Mouse (Mus musculus): ENCODE data around the gene Gm17359. TPM values are rescaled to one million over a fixed set of nuclear protein-coding genes. Genes with fewer than 3 reads are reported as not detected.

The Gm17359 gene
- polyA plus RNA-seq, 1 experiment from 2014 or later = not detected

DNA sequence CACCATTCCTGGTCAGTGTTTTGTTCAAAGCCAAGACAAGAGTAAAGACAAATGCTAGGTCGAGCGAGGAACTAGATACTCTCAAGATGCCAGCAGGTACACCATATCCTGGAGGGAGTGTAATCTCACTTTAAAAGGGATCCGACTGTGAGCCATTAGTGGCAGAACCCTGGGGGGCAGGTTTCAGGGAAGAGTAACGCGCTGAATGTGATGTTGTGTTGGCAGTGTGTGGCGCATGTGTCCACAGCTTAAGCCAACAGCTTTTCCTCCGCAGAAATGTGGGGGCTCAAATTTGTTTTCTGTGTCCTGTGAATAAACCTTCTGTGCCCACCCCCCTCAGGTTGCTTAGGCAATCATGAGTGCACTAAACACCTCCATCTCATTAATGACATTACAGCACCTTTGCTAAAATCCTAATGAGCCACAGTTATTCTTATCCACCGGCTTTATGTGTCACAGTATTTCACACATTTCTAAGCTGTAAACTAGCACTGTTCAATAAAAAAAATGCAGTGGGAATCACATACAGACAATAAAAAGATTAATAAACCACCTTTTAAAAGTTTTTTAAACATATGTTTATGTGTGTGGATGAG, 49.1 kb downstream of the Gm17359 start:
- 36% methylated on average over 8 of the region's 8 CpGs for WGBS
- H3K27ac ChIP-seq (ENCODE audit: low read depth, low read length) = no peak overlapping the region
- no peak overlapping the region for H3K4me2 ChIP-seq
- no peak for ATAC-seq (replicated peaks; ENCODE audit: low FRiP score)
- no peaks in the 10 kb centered on the region for H3K27me3 ChIP-seq (replicated peaks; ENCODE audit: control insufficient read depth, insufficient read depth, low read length)
- no peak for DNase-seq (ENCODE audit: low spot score)
- H3K9ac ChIP-seq (ENCODE audit: low read depth, low read length) = no peak overlapping the region
- H3K9me3 ChIP-seq (ENCODE audit: control insufficient read depth, low read length) = no peaks in the 10 kb centered on the region
- no peaks in the 10 kb centered on the region for H3K36me3 ChIP-seq (ENCODE audit: control insufficient read depth, insufficient read depth, low read length)
- H3K4me3 ChIP-seq (ENCODE audit: low read depth, low read length) = no peak overlapping the region
- H3K4me1 ChIP-seq (replicated peaks; ENCODE audit: control insufficient read depth, insufficient read depth, low read length) = no peaks in the 10 kb centered on the region

DNA sequence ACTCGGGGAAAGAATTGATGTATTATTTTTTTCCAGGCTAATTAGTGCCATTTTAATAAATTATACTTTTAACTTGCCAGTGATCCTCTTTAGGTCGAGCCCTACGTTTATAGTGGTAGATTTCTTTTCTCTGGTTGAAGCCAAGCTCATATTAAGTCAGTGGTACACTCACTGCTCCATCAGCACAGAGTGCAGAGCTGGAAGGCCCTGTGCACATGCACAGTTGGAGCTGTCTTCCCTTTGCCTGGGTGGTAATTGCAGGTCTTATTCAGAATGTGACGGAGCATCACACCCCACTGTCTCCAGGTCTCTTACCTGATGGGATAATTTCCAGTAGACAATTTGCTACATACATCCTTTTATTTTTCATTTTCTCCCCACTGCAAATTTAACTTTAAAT, 52.6 kb downstream of the Gm17359 start:
- H3K9ac ChIP-seq (ENCODE audit: low read depth, low read length) = no peak overlapping the region
- H3K4me1 ChIP-seq (replicated peaks; ENCODE audit: control insufficient read depth, insufficient read depth, low read length) = no peaks in the 10 kb centered on the region
- no peaks in the 10 kb centered on the region for H3K27me3 ChIP-seq (replicated peaks; ENCODE audit: control insufficient read depth, insufficient read depth, low read length)
- ATAC-seq (replicated peaks; ENCODE audit: low FRiP score) (no peak), DNase-seq (ENCODE audit: low spot score) (no peak)
- H3K4me3 ChIP-seq (ENCODE audit: low read depth, low read length) = no peak overlapping the region
- H3K4me2 ChIP-seq = no peak overlapping the region
- no peak overlapping the region for H3K27ac ChIP-seq (ENCODE audit: low read depth, low read length)
- H3K9me3 ChIP-seq (ENCODE audit: control insufficient read depth, low read length) = no peaks in the 10 kb centered on the region
- no peaks in the 10 kb centered on the region for H3K36me3 ChIP-seq (ENCODE audit: control insufficient read depth, insufficient read depth, low read length)
- WGBS = 66% methylated on average over 4 of the region's 4 CpGs

DNA sequence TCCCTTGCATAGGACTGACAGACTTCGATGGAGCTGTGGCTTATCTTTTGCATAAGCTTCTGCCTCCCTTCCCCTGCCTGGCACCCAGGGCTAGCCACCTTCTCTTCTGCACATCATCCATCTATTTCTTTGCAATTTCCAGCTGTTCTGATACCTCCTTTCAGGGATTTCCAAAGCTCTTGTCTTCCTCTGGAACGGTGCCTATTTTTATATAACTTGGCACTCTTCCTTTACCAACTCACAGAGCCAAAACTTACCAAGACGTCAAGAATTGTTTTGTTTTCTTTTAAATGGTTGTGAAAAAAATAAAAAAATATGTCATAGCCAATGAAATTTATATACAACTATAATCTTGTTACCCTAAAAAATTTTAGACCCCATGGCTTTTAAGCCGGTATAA, 64.1 kb downstream of the Gm17359 start:
- Histone ChIP-seq H3K4me1 (replicated peaks; ENCODE audit: control insufficient read depth, insufficient read depth, low read length) (no peaks in the 10 kb centered on the region), H3K27ac (ENCODE audit: low read depth, low read length) (no peak overlapping the region), H3K4me2 (no peak overlapping the region), H3K9me3 (ENCODE audit: control insufficient read depth, low read length) (no peaks in the 10 kb centered on the region), H3K4me3 (ENCODE audit: low read depth, low read length) (no peak overlapping the region), H3K9ac (ENCODE audit: low read depth, low read length) (no peak overlapping the region), H3K36me3 (ENCODE audit: control insufficient read depth, insufficient read depth, low read length) (no peaks in the 10 kb centered on the region), H3K27me3 (replicated peaks; ENCODE audit: control insufficient read depth, insufficient read depth, low read length) (no peaks in the 10 kb centered on the region)
- 69% methylated on average over 4 of the region's 4 CpGs for WGBS
- no peak for ATAC-seq (replicated peaks; ENCODE audit: low FRiP score)
- no peak for DNase-seq (ENCODE audit: low spot score)

DNA sequence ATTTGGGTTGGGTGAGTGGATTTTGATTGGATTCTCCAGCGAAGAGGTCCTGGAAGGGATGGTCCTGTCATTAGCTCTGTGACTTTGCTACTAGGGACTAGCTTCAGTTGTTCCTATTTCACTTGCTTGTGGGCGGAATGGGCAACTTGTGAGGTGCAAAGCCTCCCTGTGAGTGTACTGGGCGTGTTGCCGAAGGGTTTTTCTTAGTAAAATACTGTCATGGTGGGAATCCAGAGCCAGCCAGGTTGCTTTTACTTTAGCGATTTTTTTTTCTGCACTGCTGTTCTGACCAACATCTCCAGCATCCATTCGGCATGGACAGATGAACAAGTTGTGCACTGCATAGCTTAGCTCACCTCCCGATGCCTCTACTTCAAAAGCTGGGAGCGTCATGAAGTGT, 65.6 kb downstream of the Gm17359 start:
- no peaks in the 10 kb centered on the region for H3K27me3 ChIP-seq (replicated peaks; ENCODE audit: control insufficient read depth, insufficient read depth, low read length)
- no peaks in the 10 kb centered on the region for H3K36me3 ChIP-seq (ENCODE audit: control insufficient read depth, insufficient read depth, low read length)
- H3K9ac ChIP-seq (ENCODE audit: low read depth, low read length) = no peak overlapping the region
- ATAC-seq (replicated peaks; ENCODE audit: low FRiP score) = no peak
- H3K4me3 ChIP-seq (ENCODE audit: low read depth, low read length) = no peak overlapping the region
- no peak overlapping the region for H3K4me2 ChIP-seq
- no peak overlapping the region for H3K27ac ChIP-seq (ENCODE audit: low read depth, low read length)
- WGBS = 88% methylated on average over 8 of the region's 8 CpGs
- no peak for DNase-seq (ENCODE audit: low spot score)
- no peaks in the 10 kb centered on the region for H3K4me1 ChIP-seq (replicated peaks; ENCODE audit: control insufficient read depth, insufficient read depth, low read length)
- no peaks in the 10 kb centered on the region for H3K9me3 ChIP-seq (ENCODE audit: control insufficient read depth, low read length)

DNA sequence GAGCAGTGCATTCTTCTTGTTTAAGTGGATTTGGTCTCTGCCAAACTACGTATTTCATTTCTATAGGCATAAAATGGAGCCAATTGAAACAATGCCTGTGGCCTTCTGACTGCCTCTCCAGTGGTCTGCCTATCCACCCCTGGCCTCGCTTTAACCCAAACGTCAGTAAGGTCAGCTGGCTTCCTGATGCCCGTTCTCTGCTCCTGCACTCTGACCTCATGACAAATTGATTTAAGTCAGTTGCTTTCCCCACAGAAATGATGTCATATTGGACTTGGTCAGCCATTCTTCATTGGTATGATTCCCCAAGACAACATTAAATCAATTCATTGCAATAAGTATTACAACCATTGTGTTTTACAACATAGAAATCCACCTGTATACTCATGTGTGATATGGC, 72.1 kb downstream of the Gm17359 start:
- H3K4me3 ChIP-seq (ENCODE audit: low read depth, low read length) = no peak overlapping the region

DNA sequence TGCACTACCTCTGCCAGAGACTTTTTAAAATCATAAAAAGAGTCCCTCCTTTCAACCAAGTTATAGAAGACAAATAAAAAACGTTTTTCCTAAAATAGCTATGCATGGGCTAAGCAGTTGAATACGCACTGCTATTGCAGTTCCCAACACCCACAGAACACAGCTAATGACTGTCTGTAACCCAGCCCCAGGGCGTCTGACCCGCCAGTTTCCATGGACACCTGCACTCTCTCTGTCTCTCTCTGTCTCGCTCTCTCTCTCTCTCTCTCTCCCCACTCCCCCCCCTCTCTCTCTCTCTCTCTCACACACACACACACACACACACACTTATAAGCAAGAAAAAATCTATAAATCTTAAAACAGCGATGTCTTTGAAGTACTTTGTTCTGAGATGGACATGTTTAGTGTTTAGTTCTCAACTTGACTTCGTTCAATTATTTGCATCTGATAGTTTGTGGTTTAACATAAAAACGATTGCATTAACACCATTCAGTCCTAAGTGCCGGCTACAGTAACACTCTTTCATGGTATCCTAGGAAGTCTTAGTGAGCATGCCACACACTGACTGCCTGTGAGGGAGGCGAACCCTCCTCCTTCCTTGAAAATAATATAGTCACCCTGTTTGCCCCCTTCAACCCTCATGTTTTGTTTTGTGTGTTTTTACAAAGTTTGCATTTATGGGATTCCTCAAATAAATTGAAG, 73.6 kb downstream of the Gm17359 start:
- H3K4me2 ChIP-seq = no peak overlapping the region
- ATAC-seq (replicated peaks; ENCODE audit: low FRiP score) (no peak), DNase-seq (ENCODE audit: low spot score) (no peak)
- H3K9me3 ChIP-seq (ENCODE audit: control insufficient read depth, low read length) = no peaks in the 10 kb centered on the region
- 55% methylated on average over 10 of the region's 10 CpGs for WGBS
- H3K4me3 ChIP-seq (ENCODE audit: low read depth, low read length) = no peak overlapping the region
- no peak overlapping the region for H3K9ac ChIP-seq (ENCODE audit: low read depth, low read length)
- H3K27me3 ChIP-seq (replicated peaks; ENCODE audit: control insufficient read depth, insufficient read depth, low read length) = no peaks in the 10 kb centered on the region
- H3K27ac ChIP-seq (ENCODE audit: low read depth, low read length) = no peak overlapping the region
- no peaks in the 10 kb centered on the region for H3K36me3 ChIP-seq (ENCODE audit: control insufficient read depth, insufficient read depth, low read length)
- no peaks in the 10 kb centered on the region for H3K4me1 ChIP-seq (replicated peaks; ENCODE audit: control insufficient read depth, insufficient read depth, low read length)

More for the DNA sequence above, 72.1 kb downstream of the Gm17359 start:
- 61% methylated on average over 4 of the region's 4 CpGs for WGBS
- no peaks in the 10 kb centered on the region for H3K4me1 ChIP-seq (replicated peaks; ENCODE audit: control insufficient read depth, insufficient read depth, low read length)
- H3K27ac ChIP-seq (ENCODE audit: low read depth, low read length) = no peak overlapping the region
- no peak overlapping the region for H3K4me2 ChIP-seq
- DNase-seq (ENCODE audit: low spot score) (no peak), ATAC-seq (replicated peaks; ENCODE audit: low FRiP score) (no peak)
- no peaks in the 10 kb centered on the region for H3K27me3 ChIP-seq (replicated peaks; ENCODE audit: control insufficient read depth, insufficient read depth, low read length)
- H3K9me3 ChIP-seq (ENCODE audit: control insufficient read depth, low read length) = no peaks in the 10 kb centered on the region
- no peaks in the 10 kb centered on the region for H3K36me3 ChIP-seq (ENCODE audit: control insufficient read depth, insufficient read depth, low read length)
- H3K9ac ChIP-seq (ENCODE audit: low read depth, low read length) = no peak overlapping the region

DNA sequence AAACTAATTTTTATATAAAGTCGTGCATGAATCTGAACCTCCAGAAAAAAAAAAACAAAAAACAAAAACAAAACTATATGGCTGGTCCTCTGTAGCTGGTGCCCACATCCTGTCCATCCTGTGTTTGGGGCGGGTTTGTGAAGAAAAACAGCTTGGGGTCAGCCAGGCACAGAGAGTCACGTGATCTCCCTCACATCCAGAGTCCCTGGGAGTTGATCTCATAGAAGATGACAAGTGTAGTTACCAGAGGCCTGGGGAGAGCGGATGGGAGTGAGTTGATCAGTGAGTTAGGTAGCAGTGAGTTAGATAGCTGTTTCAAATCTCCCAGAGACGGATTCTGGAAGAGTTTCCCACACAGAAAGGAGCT, 74.2 kb downstream of the Gm17359 start:
- no peak overlapping the region for H3K4me3 ChIP-seq (ENCODE audit: low read depth, low read length)
- no peaks in the 10 kb centered on the region for H3K4me1 ChIP-seq (replicated peaks; ENCODE audit: control insufficient read depth, insufficient read depth, low read length)
- ATAC-seq (replicated peaks; ENCODE audit: low FRiP score) = no peak
- WGBS = 38% methylated on average over 5 of the region's 5 CpGs
- H3K9ac ChIP-seq (ENCODE audit: low read depth, low read length) = no peak overlapping the region
- DNase-seq (ENCODE audit: low spot score) = no peak
- H3K4me2 ChIP-seq = no peak overlapping the region
- no peaks in the 10 kb centered on the region for H3K9me3 ChIP-seq (ENCODE audit: control insufficient read depth, low read length)
- H3K27me3 ChIP-seq (replicated peaks; ENCODE audit: control insufficient read depth, insufficient read depth, low read length) = no peaks in the 10 kb centered on the region
- H3K27ac ChIP-seq (ENCODE audit: low read depth, low read length) = no peak overlapping the region
- H3K36me3 ChIP-seq (ENCODE audit: control insufficient read depth, insufficient read depth, low read length) = no peaks in the 10 kb centered on the region

DNA sequence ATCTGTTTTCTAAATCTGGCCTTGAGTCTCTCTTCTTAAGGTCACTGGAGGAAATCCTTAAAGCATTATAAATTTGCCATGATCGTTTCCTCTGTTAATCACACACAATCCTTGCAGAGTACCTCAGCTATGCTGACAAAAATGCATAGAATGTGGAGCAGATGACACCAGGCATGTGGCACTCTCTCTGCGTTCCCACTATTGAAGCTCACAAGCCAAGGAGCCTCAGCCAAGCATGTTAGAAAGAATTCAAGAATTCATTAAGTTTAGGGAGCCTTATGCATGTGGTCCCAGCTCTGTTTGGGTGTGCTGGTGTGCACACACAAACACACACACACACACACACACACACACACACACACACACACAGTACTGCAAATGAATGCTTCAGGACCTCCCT, 75.2 kb downstream of the Gm17359 start:
- Histone ChIP-seq H3K4me2 (no peak overlapping the region), H3K27me3 (replicated peaks; ENCODE audit: control insufficient read depth, insufficient read depth, low read length) (no peaks in the 10 kb centered on the region), H3K27ac (ENCODE audit: low read depth, low read length) (no peak overlapping the region), H3K36me3 (ENCODE audit: control insufficient read depth, insufficient read depth, low read length) (no peaks in the 10 kb centered on the region), H3K9me3 (ENCODE audit: control insufficient read depth, low read length) (no peaks in the 10 kb centered on the region), H3K9ac (ENCODE audit: low read depth, low read length) (no peak overlapping the region), H3K4me3 (ENCODE audit: low read depth, low read length) (no peak overlapping the region), H3K4me1 (replicated peaks; ENCODE audit: control insufficient read depth, insufficient read depth, low read length) (no peaks in the 10 kb centered on the region)
- WGBS = 65% methylated on average over 2 of the region's 2 CpGs
- no peak for DNase-seq (ENCODE audit: low spot score)
- no peak for ATAC-seq (replicated peaks; ENCODE audit: low FRiP score)

DNA sequence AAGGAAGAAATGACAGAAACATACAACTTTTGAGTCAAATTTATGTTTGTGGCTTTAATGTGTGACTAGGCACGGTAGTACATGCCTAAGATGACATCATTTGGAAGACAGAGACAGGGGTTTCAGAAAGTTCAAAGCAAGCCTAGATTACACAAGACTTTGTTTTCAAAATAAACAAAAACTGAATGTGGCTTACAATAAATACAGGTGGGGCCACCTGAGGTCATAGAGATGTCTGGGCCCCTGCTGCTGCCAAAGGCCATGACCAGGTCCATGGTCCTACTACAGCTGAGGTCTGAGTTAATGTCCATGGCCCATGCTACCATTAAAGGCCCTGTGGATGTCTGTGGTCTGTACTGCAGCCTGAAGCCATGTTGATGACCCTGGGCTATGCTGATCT, 77.0 kb downstream of the Gm17359 start:
- no peak for ATAC-seq (replicated peaks; ENCODE audit: low FRiP score)
- no peaks in the 10 kb centered on the region for H3K9me3 ChIP-seq (ENCODE audit: control insufficient read depth, low read length)
- no peak overlapping the region for H3K4me2 ChIP-seq
- no peak for DNase-seq (ENCODE audit: low spot score)
- WGBS = 96% methylated on average over 1 of the region's 1 CpGs
- H3K36me3 ChIP-seq (ENCODE audit: control insufficient read depth, insufficient read depth, low read length) = no peaks in the 10 kb centered on the region
- no peak overlapping the region for H3K27ac ChIP-seq (ENCODE audit: low read depth, low read length)
- no peak overlapping the region for H3K9ac ChIP-seq (ENCODE audit: low read depth, low read length)
- no peaks in the 10 kb centered on the region for H3K4me1 ChIP-seq (replicated peaks; ENCODE audit: control insufficient read depth, insufficient read depth, low read length)
- H3K27me3 ChIP-seq (replicated peaks; ENCODE audit: control insufficient read depth, insufficient read depth, low read length) = no peaks in the 10 kb centered on the region
- no peak overlapping the region for H3K4me3 ChIP-seq (ENCODE audit: low read depth, low read length)

Measured in liver, embryonic 11.5 days (tissue).